Mouse (Mus musculus) CH12.LX (cell line): ENCODE results near the gene Iqcd. TPM values are rescaled to one million over a fixed set of nuclear protein-coding genes. Genes with fewer than 3 reads are reported as not detected.

Experiments used
- DNase-seq: peaks from one replicate; pipeline ENCODE4 v3.0.0-alpha.2; 2013; ENCODE audit errors: extremely low read depth
- H3K27ac ChIP-seq: 2 replicates; pipeline ENCODE4 v1.5.1; 2012; ENCODE audit warnings: low read depth, mild to moderate bottlenecking, control low read depth, moderate library complexity; ENCODE audit not compliant: insufficient read depth
- H3K27me3 ChIP-seq: replicated peaks from 2 replicates; pipeline ENCODE3; 2012; ENCODE audit warnings: inconsistent platforms
- H3K36me3 ChIP-seq, 2 experiments: replicated peaks in 1 of 2; 2 replicates each; pipeline versions ENCODE3 to v1.6.1; 2012; ENCODE audit warnings: inconsistent platforms in 1 of 2, low read length in 1 of 2, mild to moderate bottlenecking in 1 of 2, mixed read lengths in 1 of 2, moderate library complexity in 1 of 2; ENCODE audit not compliant: control insufficient read depth in 1 of 2, insufficient read depth in 1 of 2
- H3K4me1 ChIP-seq, 2 experiments: 2 replicates each; pipeline ENCODE4 v1.6.1; 2012; ENCODE audit warnings: inconsistent platforms in 1 of 2, moderate library complexity in 1 of 2; ENCODE audit not compliant: insufficient read depth in 2 of 2, control insufficient read depth in 1 of 2
- H3K4me2 ChIP-seq: 2 replicates; pipeline ENCODE4 v1.6.1; 2012; ENCODE audit warnings: low read depth, mild to moderate bottlenecking, control low read depth; ENCODE audit not compliant: poor library complexity, insufficient read depth, severe bottlenecking
- H3K4me3 ChIP-seq, 3 experiments: fragments of 150-350 bp in 1 of 3; sonication (generic) in 1 of 3; replicated peaks in 1 of 3; 2 replicates each; pipeline versions ENCODE3 to v1.5.1; 2011 to 2012; ENCODE audit warnings: low read depth in 2 of 3, low read length in 2 of 3, mild to moderate bottlenecking in 2 of 3, moderate library complexity in 2 of 3, control low read depth in 1 of 3, improper control_type of control experiment in 1 of 3, inconsistent platforms in 1 of 3, mixed read lengths in 1 of 3; ENCODE audit not compliant: poor library complexity in 1 of 3
- H3K79me2 ChIP-seq: replicated peaks from 2 replicates; pipeline ENCODE4 v1.6.1; 2012; ENCODE audit warnings: mild to moderate bottlenecking, moderate library complexity; ENCODE audit not compliant: control insufficient read depth, poor library complexity, insufficient read depth, severe bottlenecking; ENCODE audit errors: extremely low read depth
- H3K9ac ChIP-seq: 2 replicates; pipeline ENCODE4 v1.6.1; 2012; ENCODE audit warnings: low read depth, mild to moderate bottlenecking, control low read depth, moderate library complexity; ENCODE audit not compliant: insufficient read depth
- H3K9me3 ChIP-seq: replicated peaks from 2 replicates; pipeline ENCODE3; 2012; ENCODE audit warnings: low read length, inconsistent platforms, mixed read lengths
- BHLHE40 ChIP-seq: IDR thresholded peaks from 2 replicates; pipeline ENCODE4 v1.6.1; 2011; ENCODE audit warnings: mild to moderate bottlenecking, low read depth, low read length, improper control_type of control experiment
- CHD1 ChIP-seq: IDR thresholded peaks from 2 replicates; pipeline ENCODE4 v1.6.1; 2012; ENCODE audit warnings: low read depth, low read length, improper control_type of control experiment, inconsistent platforms
- CTCF ChIP-seq, 2 experiments: IDR thresholded peaks in 1 of 2; conservative IDR thresholded peaks in 1 of 2; 2 replicates each; pipeline ENCODE4 v1.5.1; 2011 to 2012; ENCODE audit warnings: low read depth in 2 of 2, low read length in 2 of 2, improper control_type of control experiment in 1 of 2, inconsistent platforms in 1 of 2, mild to moderate bottlenecking in 1 of 2, moderate library complexity in 1 of 2
- E2F4 ChIP-seq: IDR thresholded peaks from 2 replicates; pipeline ENCODE4 v1.6.1; 2011; ENCODE audit warnings: low read depth, low read length, improper control_type of control experiment; ENCODE audit not compliant: insufficient replicate concordance
- ELF1 ChIP-seq: IDR thresholded peaks from 2 replicates; pipeline ENCODE4 v1.6.1; 2014; ENCODE audit warnings: low read depth, mild to moderate bottlenecking, inconsistent platforms, low read length, improper control_type of control experiment
- EP300 ChIP-seq: IDR thresholded peaks from 2 replicates; pipeline ENCODE4 v1.6.1; 2011; ENCODE audit warnings: low read length, improper control_type of control experiment
- ETS1 ChIP-seq: conservative IDR thresholded peaks from 2 replicates; pipeline ENCODE4 v1.6.1; 2012; ENCODE audit warnings: low read depth, mild to moderate bottlenecking, inconsistent platforms, low read length, improper control_type of control experiment, moderate library complexity
- GABPA ChIP-seq: IDR thresholded peaks from 2 replicates; pipeline ENCODE4 v1.6.1; 2012; ENCODE audit warnings: low read depth, low read length, improper control_type of control experiment, inconsistent platforms; ENCODE audit not compliant: insufficient replicate concordance
- HCFC1 ChIP-seq: IDR thresholded peaks from 2 replicates; pipeline ENCODE4 v1.6.1; 2012; ENCODE audit warnings: low read depth, mild to moderate bottlenecking, inconsistent platforms, low read length, improper control_type of control experiment
- IRF4 ChIP-seq: IDR thresholded peaks from 2 replicates; pipeline ENCODE4 v1.6.1; 2014; ENCODE audit warnings: low read depth, mild to moderate bottlenecking, inconsistent platforms, low read length, improper control_type of control experiment
- JUN ChIP-seq: IDR thresholded peaks from 2 replicates; pipeline ENCODE4 v1.6.1; 2011; ENCODE audit warnings: low read depth, mild to moderate bottlenecking, low read length, improper control_type of control experiment, moderate library complexity; ENCODE audit not compliant: insufficient read depth
- JUND ChIP-seq: conservative IDR thresholded peaks from 2 replicates; pipeline ENCODE4 v1.6.1; 2011; ENCODE audit warnings: low read depth, low read length, improper control_type of control experiment
- MAFK ChIP-seq: IDR thresholded peaks from 2 replicates; pipeline ENCODE4 v1.6.1; 2011; ENCODE audit warnings: low read length, improper control_type of control experiment; ENCODE audit not compliant: insufficient replicate concordance
- MAX ChIP-seq: IDR thresholded peaks from 2 replicates; pipeline ENCODE4 v1.6.1; 2011; ENCODE audit warnings: low read length, improper control_type of control experiment
- MAZ ChIP-seq: IDR thresholded peaks from 2 replicates; pipeline ENCODE4 v1.6.1; 2012; ENCODE audit warnings: low read depth, mild to moderate bottlenecking, inconsistent platforms, low read length, improper control_type of control experiment, moderate library complexity
- MEF2A ChIP-seq: IDR thresholded peaks from 2 replicates; pipeline ENCODE4 v1.6.1; 2014; ENCODE audit warnings: low read depth, mild to moderate bottlenecking, inconsistent platforms, low read length, improper control_type of control experiment, borderline replicate concordance
- MXI1 ChIP-seq: IDR thresholded peaks from 2 replicates; pipeline ENCODE4 v1.6.1; 2011; ENCODE audit warnings: mild to moderate bottlenecking, low read depth, low read length, improper control_type of control experiment
- MYC ChIP-seq: IDR thresholded peaks from 2 replicates; pipeline ENCODE4 v1.6.1; 2011; ENCODE audit warnings: low read depth, mild to moderate bottlenecking, improper control_type of control experiment, low read length
- NELFE ChIP-seq: IDR thresholded peaks from 2 replicates; pipeline ENCODE4 v1.6.1; 2011; ENCODE audit warnings: low read depth, low read length, improper control_type of control experiment
- NRF1 ChIP-seq: IDR thresholded peaks from 2 replicates; pipeline ENCODE4 v1.6.1; 2014; ENCODE audit warnings: low read depth, mild to moderate bottlenecking, inconsistent platforms, low read length, improper control_type of control experiment, moderate library complexity
- POLR2AphosphoS2 ChIP-seq: IDR thresholded peaks from 2 replicates; pipeline ENCODE4 v1.6.1; 2011; ENCODE audit warnings: low read depth, low read length, improper control_type of control experiment
- RAD21 ChIP-seq: IDR thresholded peaks from 2 replicates; pipeline ENCODE4 v1.6.1; 2011; ENCODE audit warnings: low read depth, mild to moderate bottlenecking, low read length, improper control_type of control experiment, moderate library complexity
- RCOR1 ChIP-seq: conservative IDR thresholded peaks from 2 replicates; pipeline ENCODE4 v1.6.1; 2012; ENCODE audit warnings: low read depth, mild to moderate bottlenecking, inconsistent platforms, low read length, improper control_type of control experiment
- SIN3A ChIP-seq: IDR thresholded peaks from 2 replicates; pipeline ENCODE4 v1.6.1; 2012; ENCODE audit warnings: low read length, improper control_type of control experiment, inconsistent platforms
- TBP ChIP-seq: conservative IDR thresholded peaks from 2 replicates; pipeline ENCODE4 v1.6.1; 2011; ENCODE audit warnings: low read depth, low read length, improper control_type of control experiment
- TCF12 ChIP-seq: IDR thresholded peaks from 2 replicates; pipeline ENCODE4 v1.6.1; 2014; ENCODE audit warnings: low read depth, mild to moderate bottlenecking, inconsistent platforms, low read length, improper control_type of control experiment
- UBTF ChIP-seq: IDR thresholded peaks from 2 replicates; pipeline ENCODE4 v1.6.1; 2012; ENCODE audit warnings: low read depth, mild to moderate bottlenecking, inconsistent platforms, low read length, improper control_type of control experiment, moderate library complexity
- USF1 ChIP-seq: IDR thresholded peaks from 2 replicates; pipeline ENCODE4 v1.6.1; 2014; ENCODE audit warnings: low read depth, mild to moderate bottlenecking, inconsistent platforms, low read length, improper control_type of control experiment
- USF2 ChIP-seq: conservative IDR thresholded peaks from 2 replicates; pipeline ENCODE4 v1.6.1; 2011; ENCODE audit warnings: low read depth, low read length, improper control_type of control experiment
- ZKSCAN1 ChIP-seq: IDR thresholded peaks from 2 replicates; pipeline ENCODE4 v1.6.1; 2012; ENCODE audit warnings: low read depth, inconsistent platforms, low read length, improper control_type of control experiment, borderline replicate concordance
- ZMIZ1 ChIP-seq: IDR thresholded peaks from 2 replicates; pipeline ENCODE4 v1.6.1; 2012; ENCODE audit warnings: low read depth, mild to moderate bottlenecking, inconsistent platforms, low read length, improper control_type of control experiment
- dilution Hi-C: fragments of 300-500 bp; cut with MboI; formaldehyde crosslinking; loops from 2 replicates; pipeline ENCODE4 v1.14.3; 2020; ENCODE audit warnings: low sequenced_read_pairs; ENCODE audit not compliant: extremely low pct_unique_long_range_greater_than_20kb, extremely low pct_ligation_motif_present
- in situ Hi-C: fragments of 300-500 bp; cut with MboI; formaldehyde crosslinking; loops from 3 replicates; pipeline ENCODE4 v1.14.3; 2019; ENCODE audit warnings: low sequenced_read_pairs, low pct_ligation_motif_present, low pct_unique_long_range_greater_than_20kb, mixed read lengths
- polyA plus RNA-seq: library from polyadenylated mRNA; unstranded; fragments of >175 nt; gene quantifications from 2 replicates; pipeline ENCODE4 v1.2.1, GENCODE M21; 2012; ENCODE audit warnings: low read depth; ENCODE audit not compliant: insufficient read length
- total RNA-seq, 2 experiments: library from RNA; depleted of rRNA; stranded (reverse); fragments of 300-350 nt in 1 of 2; fragments of >200 nt in 1 of 2; gene quantifications; 2 replicates each; pipeline ENCODE4 v1.2.3; 2012 to 2014

Gene Iqcd
- total and polyA plus RNA-seq, 3 experiments, result 0.59 to 0.77 TPM; not detected in 1

- H3K9me3 ChIP-seq, result peaks cover 2% of the 10 kb centered on the region
- H3K27ac ChIP-seq, result no peak overlapping the region
- peaks cover 6 to 50% of the 10 kb centered on the region in 2 experiments for H3K36me3 ChIP-seq
- peak overlapping the region in 1 of 3 experiments; percentile 62 for H3K4me3 ChIP-seq
- dilution Hi-C loops, result no loop called here
- H3K4me2 ChIP-seq, result peak overlapping the region; percentile 67
- H3K79me2 ChIP-seq, result peaks cover 30% of the 10 kb centered on the region
- 0 out of 2 replicates have a peak overlapping the region, but pooled peaks have one; percentile 59 for H3K9ac ChIP-seq
- TF ChIP-seq ELF1 (no peak), MAFK (no peak), SIN3A (no peak), MEF2A (no peak), ZKSCAN1 (no peak)
- TF ChIP-seq, all 38 proteins: peak for 0
- DNase-seq, result no peak
- Histone ChIP-seq H3K4me1 (peaks cover 5 to 27% of the 10 kb centered on the region in 2 experiments; a peak in 3 of 4 replicates), H3K27me3 (no peaks in the 10 kb centered on the region)
- in situ Hi-C loops, result loop anchor here (25.0 kb wide), 2 partner anchors 349 to 474 kb away; no protein-coding TSS in a partner anchor
Measured at GRCm38 (mm10) chr5:120611416-120611815, 22.6 kb downstream of the Iqcd start.

- H3K4me3 ChIP-seq, result peak within 1 kb of the TSS; percentile 80 to 98 (median 88)
- peaks cover 2% of the 10 kb centered on the region for H3K9me3 ChIP-seq
- no peaks in the 10 kb centered on the region for H3K27me3 ChIP-seq
- in situ Hi-C loops (loop anchor here (25.0 kb wide), 2 partner anchors 350 to 475 kb away; no protein-coding TSS in a partner anchor), dilution Hi-C loops (no loop called here)
- peak within 1 kb of the TSS; percentile 67 for H3K4me2 ChIP-seq
- peak; percentile 94 for DNase-seq
- H3K9ac ChIP-seq, result peak within 1 kb of the TSS; percentile 74
- H3K36me3 ChIP-seq, result peaks cover 11 to 54% of the 10 kb centered on the region in 2 experiments
- peaks cover 35% of the 10 kb centered on the region for H3K79me2 ChIP-seq
- H3K27ac ChIP-seq, result peak within 1 kb of the TSS; percentile 73
- H3K4me1 ChIP-seq, result peaks cover 5 to 21% of the 10 kb centered on the region in 2 experiments; a peak in 3 of 4 replicates
- TF ChIP-seq JUN (no peak), USF1 (no peak), POLR2AphosphoS2 (0 out of 2 replicates have a peak, but pooled peaks have one; percentile 10), CTCF (conservative IDR thresholded peaks at IDR 0.05 in 1 of 2, IDR thresholded peaks at IDR 0.05 in 1 of 2; ENCODE audit: low read depth in 2 of 2, low read length in 2 of 2) (0 out of 4 replicates have a peak, but pooled peaks of 1 of the 2 experiments have one; percentile 4), MAX (peak; percentile 72), CHD1 (peak; percentile 100), MXI1 (peak; percentile 74; the same call in 1 of the 2 replicates), E2F4 (no peak), NELFE (0 out of 2 replicates have a peak, but pooled peaks have one; percentile 61), ELF1 (no peak), BHLHE40 (peak; percentile 69), IRF4 (no peak), GABPA (no peak), RAD21 (no peak), RCOR1 (no peak), USF2 (no peak), SIN3A (peak; percentile 55), HCFC1 (peak; percentile 35; the same call in 1 of the 2 replicates), MYC (peak; percentile 75; the same call in 1 of the 2 replicates), MEF2A (0 out of 2 replicates have a peak, but pooled peaks have one; percentile 42), TBP (peak; percentile 78; the same call in 1 of the 2 replicates), EP300 (no peak), JUND (no peak), UBTF (no peak), MAZ (peak; percentile 50; the same call in 1 of the 2 replicates), NRF1 (peak; percentile 75), TCF12 (peak; percentile 59; the same call in 1 of the 2 replicates), ETS1 (peak; percentile 24; the same call in 1 of the 2 replicates), ZMIZ1 (no peak)
Measured at GRCm38 (mm10) chr5:120612442-120612821, 23.6 kb downstream of the Iqcd start, which contains the start of the genes Rita1 and Ddx54. Rita1 (minus strand) TSS chr5:120612589. Ddx54 (plus strand) TSS chr5:120612739.
